10 mouse cellular contexts compared by ENCODE assay signal in the genomic region with DNA sequence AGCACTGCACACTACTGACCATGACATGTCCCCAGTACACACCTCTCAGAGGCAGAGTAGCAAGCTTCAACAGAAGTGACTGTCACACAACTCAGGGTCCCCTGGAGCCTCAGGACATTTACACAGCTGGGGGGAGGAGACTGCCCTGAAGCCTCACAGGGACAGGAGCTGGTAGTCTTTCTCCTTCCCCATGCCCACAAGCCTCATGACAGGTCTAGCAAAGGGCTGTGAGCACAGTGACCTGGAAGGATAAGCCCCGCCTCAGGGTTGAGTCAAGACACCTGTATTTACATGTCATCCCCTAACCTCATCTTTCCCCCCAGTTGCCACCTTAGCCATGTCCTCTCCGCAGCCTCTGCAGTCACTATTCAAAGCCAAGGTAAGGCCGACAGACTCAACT. TPM values are rescaled to one million over a fixed set of nuclear protein-coding genes. Genes with fewer than 3 reads are reported as not detected.
DNase-seq lines count a peak whose midpoint lies in the region; ATAC-seq lines count a peak whose summit lies in the region.
"Had no signal": no experiment of that assay in that cellular context is flagged by ENCODE, and none has a peak within 500 bp of the region (broad histone marks: within the 10 kb centered on the region; RNA-seq: fewer than 3 reads in every experiment).

No protein-coding gene starts in this region.

- H3K4me2 ChIP-seq in heart, embryonic 13.5 days = peak overlapping the region; percentile 63
- H3K4me2 ChIP-seq in embryonic facial prominence, embryonic 12.5 days (replicated peaks) = peak overlapping the region; percentile 39; the same call in 1 of the 2 replicates
- peak overlapping the region; percentile 59 for H3K4me2 ChIP-seq in hindbrain, embryonic 15.5 days
- peak overlapping the region; percentile 41 for H3K4me2 ChIP-seq in midbrain, embryonic 12.5 days (replicated peaks)

- no peak overlapping the region for H3K9ac ChIP-seq in heart, embryonic 13.5 days
- no peak overlapping the region for H3K9ac ChIP-seq in embryonic facial prominence, embryonic 12.5 days
- 0 out of 2 replicates have a peak overlapping the region, but pooled peaks have one; percentile 25 for H3K9ac ChIP-seq in hindbrain, embryonic 15.5 days
- H3K9ac ChIP-seq in midbrain, embryonic 12.5 days (replicated peaks) = no peak overlapping the region

- no peak for DNase-seq in heart, adult 8-10 months (ENCODE audit: low spot score)
- no peak for DNase-seq in cerebellum, postnatal 10 days
- DNase-seq in gastrocnemius, adult 8-10 months (ENCODE audit: low spot score in 2 of 2) = no peak
- no peak for DNase-seq in left cerebral cortex, postnatal 4 days
- DNase-seq: B cell, adult 2 months; cerebellum, adult 2 months had no signal

- H3K36me3 ChIP-seq in heart, embryonic 13.5 days = no peaks in the 10 kb centered on the region
- no peaks in the 10 kb centered on the region for H3K36me3 ChIP-seq in embryonic facial prominence, embryonic 12.5 days
- H3K36me3 ChIP-seq in hindbrain, embryonic 15.5 days = no peaks in the 10 kb centered on the region
- H3K36me3 ChIP-seq in midbrain, embryonic 12.5 days = no peaks in the 10 kb centered on the region

- intact Hi-C loops in left cerebral cortex, postnatal 4 days (cut with DNase I) = no loop called here

- 35% methylated on average over 3 of the region's 3 CpGs for WGBS in heart, embryonic 13.5 days
- WGBS in embryonic facial prominence, embryonic 12.5 days = 35% methylated on average over 3 of the region's 3 CpGs
- 42% methylated on average over 3 of the region's 3 CpGs for WGBS in hindbrain, embryonic 15.5 days
- 36% methylated on average over 3 of the region's 3 CpGs for WGBS in midbrain, embryonic 12.5 days

- H3K4me1 ChIP-seq in heart, embryonic 13.5 days = peaks cover 8% of the 10 kb centered on the region
- H3K4me1 ChIP-seq in embryonic facial prominence, embryonic 12.5 days = peaks cover 5% of the 10 kb centered on the region; the same call in 1 of the 2 replicates
- H3K4me1 ChIP-seq in hindbrain, embryonic 15.5 days (replicated peaks) = peaks cover 8% of the 10 kb centered on the region
- H3K4me1 ChIP-seq in midbrain, embryonic 12.5 days = peaks cover 7% of the 10 kb centered on the region

- peaks cover 18% of the 10 kb centered on the region for H3K27me3 ChIP-seq in heart, embryonic 13.5 days (replicated peaks)
- H3K27me3 ChIP-seq in embryonic facial prominence, embryonic 12.5 days = 0 out of 2 replicates have a peak, but pooled peaks cover 3% of the 10 kb centered on the region
- no peaks in the 10 kb centered on the region for H3K27me3 ChIP-seq in hindbrain, embryonic 15.5 days
- H3K27me3 ChIP-seq in midbrain, embryonic 12.5 days = peaks cover 17% of the 10 kb centered on the region; the same call in 1 of the 2 replicates

- H3K27ac ChIP-seq in heart, embryonic 13.5 days (replicated peaks) = no peak overlapping the region
- H3K27ac ChIP-seq in embryonic facial prominence, embryonic 12.5 days = no peak overlapping the region
- no peak overlapping the region for H3K27ac ChIP-seq in hindbrain, embryonic 15.5 days (replicated peaks)
- H3K27ac ChIP-seq in midbrain, embryonic 12.5 days (replicated peaks) = no peak overlapping the region

- ATAC-seq in heart, embryonic 13.5 days (ENCODE audit: extremely low read depth, insufficient number of reproducible peaks, low FRiP score, low TSS enrichment) = peak; percentile 29; the same call in 1 of the 2 replicates
- ATAC-seq in embryonic facial prominence, embryonic 12.5 days (ENCODE audit: insufficient number of reproducible peaks, insufficient read depth, low FRiP score, low TSS enrichment) = 0 out of 2 replicates have a peak, but pooled peaks have one; percentile 30
- no peak for ATAC-seq in hindbrain, embryonic 15.5 days (ENCODE audit: low FRiP score, low read depth)
- no peak for ATAC-seq in midbrain, embryonic 12.5 days (ENCODE audit: low FRiP score, low read depth)

- H3K4me3 ChIP-seq in heart, embryonic 13.5 days = peak overlapping the region; percentile 24; the same call in 1 of the 2 replicates
- no peak overlapping the region for H3K4me3 ChIP-seq in embryonic facial prominence, embryonic 12.5 days
- peak overlapping the region; percentile 30 for H3K4me3 ChIP-seq in hindbrain, embryonic 15.5 days
- H3K4me3 ChIP-seq in midbrain, embryonic 12.5 days = no peak overlapping the region

- H3K9me3 ChIP-seq in heart, embryonic 13.5 days = no peaks in the 10 kb centered on the region
- no peaks in the 10 kb centered on the region for H3K9me3 ChIP-seq in embryonic facial prominence, embryonic 12.5 days
- no peaks in the 10 kb centered on the region for H3K9me3 ChIP-seq in hindbrain, embryonic 15.5 days
- H3K9me3 ChIP-seq in midbrain, embryonic 12.5 days = no peaks in the 10 kb centered on the region

RNA-seq across cellular contexts. Expression of gene Fcho1, which starts 15.7 kb away (rescaled TPM):
- polyA plus RNA-seq in heart, embryonic 13.5 days (2015; fragmentation: Nextera tagmentation; extraction: Ambion mirVana) = 1.7 and 2.3 TPM in 2 replicates
- 1 to 10 TPM in 1 of 4 experiments, under 1 TPM in 3; 0.14 to 1.5 (median 0.68) TPM for total RNA-seq in heart, adult 8-10 months (2022)
- polyA plus RNA-seq in embryonic facial prominence, embryonic 12.5 days (2016; fragmentation: Nextera tagmentation; extraction: Ambion mirVana) = 7.4 and 8.3 TPM in 2 replicates
- polyA plus RNA-seq in hindbrain, embryonic 15.5 days (2015; fragmentation: Nextera tagmentation; extraction: Ambion mirVana) = 77.2 and 93.0 TPM in 2 replicates
- 39.2 and 43.7 TPM in 2 replicates for polyA plus RNA-seq in midbrain, embryonic 12.5 days (2016; fragmentation: Nextera tagmentation; extraction: Ambion mirVana)
- under 1 TPM in 2 of 4 experiments, not detected in 2; 0.08 to 0.65 TPM for total RNA-seq in gastrocnemius, adult 8-10 months (2022)
- total RNA-seq in left cerebral cortex, postnatal 4 days (2021) = 100 to 1,000 TPM; 153 to 162 TPM

RNA-seq across cellular contexts. Expression of gene B3gnt3, which starts 39.6 kb away (rescaled TPM):
- polyA plus RNA-seq in heart, embryonic 13.5 days (2015; fragmentation: Nextera tagmentation; extraction: Ambion mirVana) = 2.8 and 3.3 TPM in 2 replicates
- total RNA-seq in heart, adult 8-10 months (2022) = 1 to 10 TPM; 4.0 to 6.9 (median 5.3) TPM
- 0.64 and 0.67 TPM in 2 replicates for polyA plus RNA-seq in embryonic facial prominence, embryonic 12.5 days (2016; fragmentation: Nextera tagmentation; extraction: Ambion mirVana)
- 0.45 and 0.52 TPM in 2 replicates for polyA plus RNA-seq in hindbrain, embryonic 15.5 days (2015; fragmentation: Nextera tagmentation; extraction: Ambion mirVana)
- 0.55 and 0.66 TPM in 2 replicates for polyA plus RNA-seq in midbrain, embryonic 12.5 days (2016; fragmentation: Nextera tagmentation; extraction: Ambion mirVana)
- total RNA-seq in gastrocnemius, adult 8-10 months (2022) = 1 to 10 TPM; 1.3 to 1.8 (median 1.5) TPM
- under 1 TPM; 0.22 to 0.36 TPM for total RNA-seq in left cerebral cortex, postnatal 4 days (2021)

RNA-seq across cellular contexts. Expression of gene Insl3, which starts 52.2 kb away (rescaled TPM):
- polyA plus RNA-seq in heart, embryonic 13.5 days (2015; fragmentation: Nextera tagmentation; extraction: Ambion mirVana) = 1.5 and 2.1 TPM in 2 replicates
- 1 to 10 TPM; 2.2 to 4.6 (median 2.5) TPM for total RNA-seq in heart, adult 8-10 months (2022)
- 0.39 and 0.50 TPM in 2 replicates for polyA plus RNA-seq in embryonic facial prominence, embryonic 12.5 days (2016; fragmentation: Nextera tagmentation; extraction: Ambion mirVana)
- polyA plus RNA-seq in hindbrain, embryonic 15.5 days (2015; fragmentation: Nextera tagmentation; extraction: Ambion mirVana) = 0.47 and 1.5 TPM in 2 replicates
- polyA plus RNA-seq in midbrain, embryonic 12.5 days (2016; fragmentation: Nextera tagmentation; extraction: Ambion mirVana) = not detected in 2 replicates
- under 1 TPM in 1 of 4 experiments, not detected in 3; 0.54 TPM for total RNA-seq in gastrocnemius, adult 8-10 months (2022)
- total RNA-seq in left cerebral cortex, postnatal 4 days (2021) = 1 to 10 TPM in 1 of 2 experiments, under 1 TPM in 1; 0.70 to 1.6 TPM

Comparison
In these comparisons a context has a peak if more than half of its experiments do, and no peak if none do; other contexts are left out.
1. ATAC-seq: peak in heart, embryonic 13.5 days (single experiment) and embryonic facial prominence, embryonic 12.5 days (single experiment); none in hindbrain, embryonic 15.5 days (single experiment) and midbrain, embryonic 12.5 days (single experiment).
2. H3K4me3 ChIP-seq: peak in heart, embryonic 13.5 days (single experiment) and hindbrain, embryonic 15.5 days (single experiment); none in embryonic facial prominence, embryonic 12.5 days (single experiment) and midbrain, embryonic 12.5 days (single experiment).
3. Peak in every context shown above with its lines, with median percentiles within 50 percentile points of each other: H3K4me2 ChIP-seq.